In the genomic region with DNA sequence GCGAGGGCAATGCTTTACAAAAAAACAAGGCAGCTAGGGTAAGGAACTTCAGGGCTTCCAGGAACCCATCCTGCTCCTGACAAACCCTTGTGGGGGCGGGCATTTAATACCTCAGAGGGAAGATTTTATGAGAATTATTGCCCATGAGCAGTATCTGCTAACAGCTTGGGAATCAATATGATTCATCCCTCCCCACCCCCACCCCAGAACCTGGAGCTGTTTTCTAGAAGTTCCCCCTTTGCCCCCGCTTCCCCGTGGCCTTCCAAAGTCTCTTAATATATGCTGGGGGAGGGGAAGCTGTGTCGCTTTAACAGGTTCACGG, we compare ENCODE assay signal across 9 mouse cellular contexts. TPM values are rescaled to one million over a fixed set of nuclear protein-coding genes. Genes with fewer than 3 reads are reported as not detected.
A peak's percentile ranks its signal among the peaks of the same experiment; 100 is the strongest.
DNase-seq lines count a peak whose midpoint lies in the region; ATAC-seq lines count a peak whose summit lies in the region.
"Had no signal": no experiment of that assay in that cellular context is flagged by ENCODE, and none has a peak within 500 bp of the region (broad histone marks: within the 10 kb centered on the region; RNA-seq: fewer than 3 reads in every experiment).

No protein-coding gene starts in this region.

- H3K36me3 ChIP-seq in kidney, embryonic 14.5 days (ENCODE audit: control insufficient read depth, insufficient read depth, low read length) = no peaks in the 10 kb centered on the region
- H3K36me3 ChIP-seq in embryonic facial prominence, embryonic 11.5 days (replicated peaks; ENCODE audit: control insufficient read depth, insufficient read depth, low read depth, low read length) = no peaks in the 10 kb centered on the region
- H3K36me3 ChIP-seq in hindbrain, embryonic 12.5 days = no peaks in the 10 kb centered on the region
- no peaks in the 10 kb centered on the region for H3K36me3 ChIP-seq in midbrain, embryonic 13.5 days

- no peak overlapping the region for H3K27ac ChIP-seq in kidney, embryonic 14.5 days (ENCODE audit: low read depth, low read length)
- 0 out of 2 replicates have a peak overlapping the region, but pooled peaks have one; percentile 70 for H3K27ac ChIP-seq in embryonic facial prominence, embryonic 11.5 days (replicated peaks; ENCODE audit: low read depth, low read length)
- H3K27ac ChIP-seq in hindbrain, embryonic 12.5 days = peak overlapping the region; percentile 86
- H3K27ac ChIP-seq in midbrain, embryonic 13.5 days = peak overlapping the region; percentile 87

- H3K9me3 ChIP-seq in kidney, embryonic 14.5 days (ENCODE audit: control insufficient read depth, low read length) = no peaks in the 10 kb centered on the region
- H3K9me3 ChIP-seq in embryonic facial prominence, embryonic 11.5 days (replicated peaks; ENCODE audit: control insufficient read depth, low read length) = no peaks in the 10 kb centered on the region
- no peaks in the 10 kb centered on the region for H3K9me3 ChIP-seq in hindbrain, embryonic 12.5 days (replicated peaks)
- no peaks in the 10 kb centered on the region for H3K9me3 ChIP-seq in midbrain, embryonic 13.5 days

- H3K4me3 ChIP-seq in kidney, embryonic 14.5 days (ENCODE audit: low read length) = peak overlapping the region; percentile 67
- peak overlapping the region; percentile 49 for H3K4me3 ChIP-seq in embryonic facial prominence, embryonic 11.5 days (ENCODE audit: low read depth, low read length)
- peak overlapping the region; percentile 68 for H3K4me3 ChIP-seq in hindbrain, embryonic 12.5 days
- peak overlapping the region; percentile 75 for H3K4me3 ChIP-seq in midbrain, embryonic 13.5 days (replicated peaks)

- no peak for DNase-seq in kidney, adult 18-20 months
- peak; percentile 60 for DNase-seq in embryonic facial prominence, embryonic 11.5 days (ENCODE audit: low spot score)
- DNase-seq in urinary bladder, postnatal 4 days (ENCODE audit: low spot score in 2 of 2) = no peak
- no peak for DNase-seq in spleen, postnatal 14 days (ENCODE audit: low spot score in 2 of 2)

- 8% methylated on average over 6 of the region's 6 CpGs for WGBS in kidney, embryonic 14.5 days
- 5% methylated on average over 6 of the region's 6 CpGs for WGBS in embryonic facial prominence, embryonic 11.5 days
- 9% methylated on average over 6 of the region's 6 CpGs for WGBS in hindbrain, embryonic 12.5 days
- WGBS in midbrain, embryonic 13.5 days = 5% methylated on average over 6 of the region's 6 CpGs

- ATAC-seq in kidney, embryonic 14.5 days (ENCODE audit: low FRiP score, low TSS enrichment) = no peak
- no peak for ATAC-seq in embryonic facial prominence, embryonic 11.5 days (replicated peaks; ENCODE audit: insufficient number of reproducible peaks, low FRiP score, low TSS enrichment, low read depth)
- peak; percentile 2; the same call in 1 of the 2 replicates for ATAC-seq in hindbrain, embryonic 12.5 days (ENCODE audit: low FRiP score)
- ATAC-seq in midbrain, embryonic 13.5 days = no peak
- ATAC-seq in megakaryocyte progenitor cell, adult 5-6 weeks (replicated peaks; ENCODE audit: poor library complexity) = no peak

- peak overlapping the region; percentile 75 for H3K9ac ChIP-seq in kidney, embryonic 14.5 days (ENCODE audit: low read depth, low read length)
- H3K9ac ChIP-seq in embryonic facial prominence, embryonic 11.5 days (replicated peaks; ENCODE audit: low read length) = peak overlapping the region; percentile 79
- peak overlapping the region; percentile 77 for H3K9ac ChIP-seq in hindbrain, embryonic 12.5 days
- peak overlapping the region; percentile 86 for H3K9ac ChIP-seq in midbrain, embryonic 13.5 days (replicated peaks)

- no peaks in the 10 kb centered on the region for H3K4me1 ChIP-seq in kidney, embryonic 14.5 days (ENCODE audit: control insufficient read depth, insufficient read depth, low read length)
- H3K4me1 ChIP-seq in embryonic facial prominence, embryonic 11.5 days (ENCODE audit: control insufficient read depth, insufficient read depth, low read length) = no peaks in the 10 kb centered on the region
- H3K4me1 ChIP-seq in hindbrain, embryonic 12.5 days = 0 out of 2 replicates have a peak, but pooled peaks cover 2% of the 10 kb centered on the region
- peaks cover 12% of the 10 kb centered on the region for H3K4me1 ChIP-seq in midbrain, embryonic 13.5 days (replicated peaks)

- H3K27me3 ChIP-seq in kidney, embryonic 14.5 days (ENCODE audit: control insufficient read depth, insufficient read depth, low read length) = no peaks in the 10 kb centered on the region
- H3K27me3 ChIP-seq in embryonic facial prominence, embryonic 11.5 days (ENCODE audit: control insufficient read depth, insufficient read depth, low read length) = no peaks in the 10 kb centered on the region
- no peaks in the 10 kb centered on the region for H3K27me3 ChIP-seq in hindbrain, embryonic 12.5 days
- no peaks in the 10 kb centered on the region for H3K27me3 ChIP-seq in midbrain, embryonic 13.5 days

- H3K4me2 ChIP-seq in kidney, embryonic 14.5 days (replicated peaks; ENCODE audit: low read depth, low read length) = peak overlapping the region; percentile 77
- H3K4me2 ChIP-seq in embryonic facial prominence, embryonic 11.5 days (ENCODE audit: low read depth, low read length) = peak overlapping the region; percentile 68
- peak overlapping the region; percentile 64 for H3K4me2 ChIP-seq in hindbrain, embryonic 12.5 days (replicated peaks)
- peak overlapping the region; percentile 65 for H3K4me2 ChIP-seq in midbrain, embryonic 13.5 days (replicated peaks)

RNA-seq across cellular contexts. Expression of a gene that starts 0.9 kb away (rescaled TPM):
- 14.7 and 17.4 TPM in 2 replicates for polyA plus RNA-seq in kidney, embryonic 14.5 days (2014; fragmentation: Nextera tagmentation; extraction: Ambion mirVana)
- polyA plus RNA-seq in embryonic facial prominence, embryonic 11.5 days (2014; fragmentation: Nextera tagmentation; extraction: Ambion mirVana) = 83.3 and 112 TPM in 2 replicates
- polyA plus RNA-seq in hindbrain, embryonic 12.5 days (2016; fragmentation: Nextera tagmentation; extraction: Ambion mirVana) = 280 and 297 TPM in 2 replicates
- 327 TPM in 2 replicates for polyA plus RNA-seq in midbrain, embryonic 13.5 days (2015; fragmentation: Nextera tagmentation; extraction: Ambion mirVana)
- 1.3 TPM in 1 of 2 replicates, not detected in the other for total RNA-seq in megakaryocyte progenitor cell, adult 5-6 weeks (2015)
- total RNA-seq in megakaryocyte progenitor cell, adult 5-6 weeks (2017) = not detected in 2 replicates

RNA-seq across cellular contexts. Expression of a gene that starts 46.6 kb away (rescaled TPM):
- 0.23 and 0.30 TPM in 2 replicates for polyA plus RNA-seq in kidney, embryonic 14.5 days (2014; fragmentation: Nextera tagmentation; extraction: Ambion mirVana)
- polyA plus RNA-seq in embryonic facial prominence, embryonic 11.5 days (2014; fragmentation: Nextera tagmentation; extraction: Ambion mirVana) = 0.29 and 0.98 TPM in 2 replicates
- polyA plus RNA-seq in hindbrain, embryonic 12.5 days (2016; fragmentation: Nextera tagmentation; extraction: Ambion mirVana) = 1.5 and 2.1 TPM in 2 replicates
- 2.0 and 2.6 TPM in 2 replicates for polyA plus RNA-seq in midbrain, embryonic 13.5 days (2015; fragmentation: Nextera tagmentation; extraction: Ambion mirVana)
- total RNA-seq in megakaryocyte progenitor cell, adult 5-6 weeks (2015) = not detected in 2 replicates
- total RNA-seq in megakaryocyte progenitor cell, adult 5-6 weeks (2017) = not detected in 2 replicates
- total RNA-seq: hematopoietic stem cell, adult 5-6 weeks had no signal
